Mouse (Mus musculus): ENCODE data around the gene Kcnq2. TPM values are rescaled to one million over a fixed set of nuclear protein-coding genes. Genes with fewer than 3 reads are reported as not detected.

The Kcnq2 gene
- total and polyA plus RNA-seq, 3 experiments = 0.19 to 0.57 TPM; not detected in 1

GRCm38 (mm10) chr2:181127786-181128185 is 7.3 kb downstream of the Kcnq2 start:
- H3K4me3 ChIP-seq (ENCODE audit: control insufficient read depth in 1 of 2, insufficient read depth in 1 of 2, low read depth in 2 of 2, low read length in 2 of 2) = no peak overlapping the region
- no peak overlapping the region for H3K27ac ChIP-seq (ENCODE audit: control insufficient read depth, low read depth, low read length)
- no peaks in the 10 kb centered on the region for H3K79me2 ChIP-seq (ENCODE audit: control insufficient read depth, insufficient read depth, low read length, poor library complexity)
- TF ChIP-seq EP300 (IDR thresholded peaks at IDR 0.05; ENCODE audit: low read depth in 1 of 2, low read length in 2 of 2) (no peak), JUND (IDR thresholded peaks at IDR 0.05; ENCODE audit: low read depth, low read length) (no peak), POLR2AphosphoS2 (IDR thresholded peaks at IDR 0.05; ENCODE audit: low read length) (no peak), POLR2A (IDR thresholded peaks at IDR 0.05; ENCODE audit: control insufficient read depth in 1 of 2, insufficient read depth in 1 of 2, low read depth in 1 of 2, low read length in 2 of 2, poor library complexity in 1 of 2) (no peak), E2F4 (IDR thresholded peaks at IDR 0.05; ENCODE audit: borderline replicate concordance, low read depth, low read length) (no peak), HCFC1 (IDR thresholded peaks at IDR 0.05; ENCODE audit: low read depth, low read length) (no peak), CTCF (IDR thresholded peaks at IDR 0.05 in 2 of 3, conservative IDR thresholded peaks at IDR 0.05 in 1 of 3; ENCODE audit: control insufficient read depth in 1 of 3, insufficient read depth in 1 of 3, low read depth in 2 of 3, low read length in 3 of 3, poor library complexity in 1 of 3, severe bottlenecking in 1 of 3) (no peak), POLR2AphosphoS5 (IDR thresholded peaks at IDR 0.05; ENCODE audit: borderline replicate concordance, low read depth, low read length) (no peak), ZMIZ1 (IDR thresholded peaks at IDR 0.05; ENCODE audit: low read depth, low read length) (no peak), BHLHE40 (IDR thresholded peaks at IDR 0.05; ENCODE audit: borderline replicate concordance, low read depth, low read length) (no peak), NRF1 (IDR thresholded peaks at IDR 0.05; ENCODE audit: insufficient read depth, low read depth, low read length, poor library complexity, severe bottlenecking) (no peak), ZNF384 (IDR thresholded peaks at IDR 0.05; ENCODE audit: low read depth, low read length) (no peak), MAZ (IDR thresholded peaks at IDR 0.05; ENCODE audit: low read depth, low read length) (no peak), MAFK (IDR thresholded peaks at IDR 0.05; ENCODE audit: borderline replicate concordance, low read depth, low read length) (no peak), RAD21 (IDR thresholded peaks at IDR 0.05; ENCODE audit: low read depth, low read length) (no peak)
- H3K4me1 ChIP-seq (ENCODE audit: control insufficient read depth in 1 of 2, insufficient read depth in 2 of 2, low read length in 2 of 2) = no peaks in the 10 kb centered on the region
- H3K36me3 ChIP-seq (ENCODE audit: control insufficient read depth in 1 of 2, insufficient read depth in 2 of 2, low read length in 2 of 2) = no peaks in the 10 kb centered on the region
- no peaks in the 10 kb centered on the region for H3K9me3 ChIP-seq (replicated peaks; ENCODE audit: insufficient read depth, low read length)
- peaks cover 0 to 3% of the 10 kb centered on the region in 2 experiments; a peak in 2 of 4 replicates for H3K27me3 ChIP-seq (ENCODE audit: control insufficient read depth in 1 of 2, insufficient read depth in 2 of 2, low read length in 2 of 2)
- DNase-seq (ENCODE audit: low read depth, low spot score) = no peak
- H3K9ac ChIP-seq (ENCODE audit: control insufficient read depth, low read depth, low read length, poor library complexity, severe bottlenecking) = no peak overlapping the region

- Histone ChIP-seq H3K36me3 (ENCODE audit: control insufficient read depth in 1 of 2, insufficient read depth in 2 of 2, low read length in 2 of 2) (no peaks in the 10 kb centered on the region), H3K4me1 (ENCODE audit: control insufficient read depth in 1 of 2, insufficient read depth in 2 of 2, low read length in 2 of 2) (no peaks in the 10 kb centered on the region), H3K9ac (ENCODE audit: control insufficient read depth, low read depth, low read length, poor library complexity, severe bottlenecking) (no peak overlapping the region), H3K9me3 (replicated peaks; ENCODE audit: insufficient read depth, low read length) (no peaks in the 10 kb centered on the region), H3K79me2 (ENCODE audit: control insufficient read depth, insufficient read depth, low read length, poor library complexity) (no peaks in the 10 kb centered on the region), H3K27ac (ENCODE audit: control insufficient read depth, low read depth, low read length) (no peak overlapping the region), H3K4me3 (ENCODE audit: control insufficient read depth in 1 of 2, insufficient read depth in 1 of 2, low read depth in 2 of 2, low read length in 2 of 2) (no peak overlapping the region), H3K27me3 (ENCODE audit: control insufficient read depth in 1 of 2, insufficient read depth in 2 of 2, low read length in 2 of 2) (peaks cover 0 to 3% of the 10 kb centered on the region in 2 experiments; a peak in 1 of 4 replicates)
- peak; percentile 10 for DNase-seq (ENCODE audit: low read depth, low spot score)
- TF ChIP-seq MAFK (IDR thresholded peaks at IDR 0.05; ENCODE audit: borderline replicate concordance, low read depth, low read length) (no peak), SIN3A (IDR thresholded peaks at IDR 0.05; ENCODE audit: low read length) (no peak), USF1 (IDR thresholded peaks at IDR 0.05; ENCODE audit: low read depth, low read length) (no peak), TCF12 (IDR thresholded peaks at IDR 0.05; ENCODE audit: low read depth, low read length) (no peak), GATA1 (IDR thresholded peaks at IDR 0.05; ENCODE audit: low read depth, low read length) (no peak), TBP (IDR thresholded peaks at IDR 0.05; ENCODE audit: low read depth, low read length) (no peak)
These were observed 9.2 kb downstream of the Kcnq2 start for GRCm38 (mm10) chr2:181125726-181126455.
